Mouse (Mus musculus) layer of hippocampus, adult 11-12 months (tissue): ENCODE measurements around the gene Mpnd.

Experiments used
- DNase-seq: peaks from one replicate; pipeline ENCODE4 v3.0.0; 2022; ENCODE audit warnings: low spot score

The Mpnd gene

GRCm38 (mm10) chr17:56020400-56021084, 15.0 kb downstream of the Mpnd start:
- DNase-seq = no peak

GRCm38 (mm10) chr17:56021161-56021910, 15.8 kb downstream of the Mpnd start:
- DNase-seq = peak; percentile 77

GRCm38 (mm10) chr17:56022131-56022988, 16.8 kb downstream of the Mpnd start:
- DNase-seq = no peak

- DNase-seq = no peak
These were observed 17.4 kb downstream of the Mpnd start for GRCm38 (mm10) chr17:56022989-56023290.

GRCm38 (mm10) chr17:56023386-56023785, 17.9 kb downstream of the Mpnd start:
- no peak for DNase-seq

- DNase-seq = peak; percentile 4
These were observed 19.0 kb downstream of the Mpnd start for GRCm38 (mm10) chr17:56024476-56024875.

- DNase-seq = peak; percentile 4
These were observed 19.4 kb downstream of the Mpnd start for GRCm38 (mm10) chr17:56024931-56025330.

GRCm38 (mm10) chr17:56026303-56026702, 20.8 kb downstream of the Mpnd start:
- no peak for DNase-seq

GRCm38 (mm10) chr17:56026881-56027280, 21.4 kb downstream of the Mpnd start:
- DNase-seq = no peak

- no peak for DNase-seq
These were observed 22.4 kb downstream of the Mpnd start for GRCm38 (mm10) chr17:56027801-56028441.

- no peak for DNase-seq
These were observed 24.8 kb downstream of the Mpnd start for GRCm38 (mm10) chr17:56030238-56030870.

- no peak for DNase-seq
These were observed 25.4 kb downstream of the Mpnd start for GRCm38 (mm10) chr17:56030919-56031318.

GRCm38 (mm10) chr17:56031431-56031830, 25.9 kb downstream of the Mpnd start:
- no peak for DNase-seq

- no peak for DNase-seq
These were observed 26.7 kb downstream of the Mpnd start for GRCm38 (mm10) chr17:56032127-56032733.

- no peak for DNase-seq
These were observed 27.3 kb downstream of the Mpnd start for GRCm38 (mm10) chr17:56032831-56033230.

GRCm38 (mm10) chr17:56034040-56034725, 28.7 kb downstream of the Mpnd start:
- DNase-seq = no peak

GRCm38 (mm10) chr17:56034726-56035100, 29.2 kb downstream of the Mpnd start:
- no peak for DNase-seq

GRCm38 (mm10) chr17:56035216-56035615, 29.7 kb downstream of the Mpnd start:
- no peak for DNase-seq

GRCm38 (mm10) chr17:56036176-56036900, 30.8 kb downstream of the Mpnd start, which contains the start of gene Sh3gl1:
TSS of gene Sh3gl1 (minus strand) at chr17:56036635.
- peak; percentile 99 for DNase-seq

GRCm38 (mm10) chr17:56036901-56037287, 31.4 kb downstream of the Mpnd start:
- DNase-seq = no peak
